Mouse (Mus musculus) frontal cortex, postnatal 36 days (tissue): ENCODE measurements around the gene Ift43.

Source experiments
- DNase-seq, 2 experiments: peaks; one replicate each; pipeline ENCODE4 v3.0.0; 2022; ENCODE audit warnings: low spot score in 2 of 2

The Ift43 gene

DNA sequence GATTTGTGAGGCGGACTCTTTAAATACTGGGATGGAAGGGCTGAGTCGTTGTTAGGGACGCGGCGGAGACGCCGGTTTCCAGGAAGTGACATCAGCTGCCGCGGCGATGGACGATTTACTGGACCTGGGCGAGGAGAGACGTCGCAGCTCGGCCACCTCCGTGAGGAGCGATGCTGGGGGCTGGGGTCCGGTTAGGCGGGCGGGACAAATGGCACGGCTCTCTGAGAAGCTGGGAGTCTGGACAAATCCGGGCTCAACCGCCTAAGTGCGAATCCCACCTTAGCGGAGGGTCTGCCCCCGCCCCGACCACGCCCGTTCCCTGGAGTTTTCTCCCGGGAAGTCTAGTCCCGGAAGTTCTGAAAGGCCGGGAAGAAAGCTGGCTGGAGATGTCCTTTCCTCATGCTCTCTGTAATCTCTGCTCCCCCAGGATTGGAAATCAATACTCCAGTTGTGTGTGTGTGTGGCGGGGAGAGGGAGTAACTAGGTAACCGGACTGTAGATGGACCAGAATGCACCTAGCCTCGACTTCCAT, at the start of gene Ift43:
Gene Ift43 (plus strand): TSS at position 61 of the 532 bp plus-strand sequence.
- DNase-seq: peak; percentile 82 to 87

DNA sequence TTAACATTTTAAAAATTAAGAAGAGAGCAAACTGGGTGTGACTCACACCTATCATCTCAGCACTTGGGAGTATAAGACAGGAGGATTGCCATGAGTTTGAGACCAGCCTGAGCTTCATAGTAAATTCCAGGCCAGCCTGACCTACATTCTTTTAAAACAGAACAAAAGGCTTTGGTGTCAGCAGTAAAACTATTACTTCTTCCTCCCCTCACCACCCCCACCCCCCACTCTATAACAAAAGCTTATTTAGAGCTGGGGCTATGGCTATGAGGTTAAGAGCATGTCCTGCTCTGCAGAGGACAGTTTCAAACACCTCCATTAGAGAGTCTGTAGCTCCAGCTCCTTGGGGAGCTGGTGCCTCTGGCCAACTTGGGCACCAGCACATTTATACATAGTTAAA, 46.8 kb upstream of the Ift43 start:
- no peak for DNase-seq

DNA sequence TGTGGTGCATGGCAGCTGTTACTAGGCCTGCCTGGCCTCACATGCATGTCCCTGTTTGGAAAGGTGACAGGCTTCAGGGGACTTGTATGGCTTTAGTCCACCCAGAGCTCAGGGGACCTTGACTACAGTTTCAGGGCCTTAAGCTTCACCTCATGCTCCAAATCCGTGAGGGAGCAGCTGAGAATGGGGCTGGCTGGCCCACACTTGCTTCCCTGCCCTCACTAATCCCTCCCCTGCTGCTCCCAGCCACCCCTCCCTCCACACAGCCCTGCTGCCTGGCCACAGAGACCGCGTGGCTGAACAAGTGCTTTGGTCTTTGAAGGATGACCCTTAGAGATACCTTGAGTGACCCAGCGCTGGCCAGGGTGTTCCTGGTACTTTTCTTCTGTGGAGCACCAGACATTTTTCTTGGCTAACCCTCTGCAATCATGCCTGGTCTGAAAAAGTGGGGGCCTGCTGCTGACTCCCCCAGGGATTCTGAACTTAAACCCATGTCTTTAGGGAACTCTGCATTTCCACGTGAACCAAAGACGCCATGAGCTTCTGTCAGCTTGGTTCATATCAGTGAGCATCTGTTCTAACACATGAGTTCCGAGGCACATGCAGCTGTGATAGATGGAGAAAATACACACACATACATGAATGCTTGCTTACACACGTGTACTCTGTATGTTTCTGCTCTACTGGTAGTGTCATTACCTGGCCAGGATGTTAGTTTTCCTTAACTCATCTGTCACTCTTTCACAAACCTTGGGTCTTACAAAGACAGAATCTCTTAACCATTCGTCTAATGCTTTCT, 45.8 kb upstream of the Ift43 start:
- no peak for DNase-seq

DNA sequence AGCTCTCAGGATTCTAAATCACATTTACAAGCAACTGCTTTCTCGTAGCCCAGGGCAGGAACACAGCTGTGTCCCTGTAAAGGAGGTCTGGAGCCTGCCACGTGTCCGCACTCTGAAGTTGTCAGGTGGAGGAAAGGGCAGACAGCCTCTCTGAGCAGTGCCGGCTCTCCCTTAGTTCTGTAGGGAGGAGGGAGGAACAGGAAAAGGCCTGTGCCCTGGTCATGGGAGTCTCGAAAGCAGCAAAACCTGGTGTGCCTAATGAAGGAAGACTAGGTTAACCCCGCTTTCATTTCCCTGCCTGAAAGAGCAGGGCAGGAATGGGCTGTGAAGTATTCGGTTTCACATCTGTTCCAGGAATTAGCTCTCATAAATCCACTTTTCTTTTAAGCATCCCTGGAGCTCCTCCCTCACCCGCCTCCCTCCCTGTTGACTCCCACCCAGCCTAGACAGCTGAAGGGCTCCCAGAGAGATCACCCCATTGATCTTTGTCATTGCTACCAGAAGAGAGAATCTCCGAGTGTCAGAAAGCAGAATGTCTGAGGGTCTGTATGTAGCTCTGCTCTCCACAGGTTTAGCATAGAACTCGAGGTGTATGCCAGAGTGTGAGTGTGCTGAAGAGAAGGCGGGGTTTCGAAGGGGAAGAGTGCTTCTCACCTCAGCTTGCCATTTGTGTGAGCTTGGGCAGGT, 45.0 kb upstream of the Ift43 start:
- no peak for DNase-seq

DNA sequence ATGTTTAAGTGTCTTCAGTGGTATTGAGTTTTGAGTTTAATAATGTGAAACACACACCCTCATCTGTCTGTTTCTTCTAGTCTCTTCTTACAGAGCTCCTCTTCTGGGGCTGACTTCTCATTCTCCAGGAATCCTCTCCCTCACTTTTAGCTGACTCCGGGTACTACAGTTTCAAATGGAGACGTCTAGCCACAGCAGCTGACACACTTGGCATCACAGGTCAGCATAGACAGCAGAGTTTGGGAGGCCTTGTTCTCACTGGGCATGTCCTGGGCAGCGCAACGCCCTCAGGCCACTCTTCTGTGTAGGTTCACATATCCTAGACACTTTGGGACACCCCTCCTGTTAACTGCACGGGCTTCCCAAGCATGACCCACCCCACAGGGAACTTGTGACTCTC, 43.3 kb upstream of the Ift43 start:
- DNase-seq: no peak

DNA sequence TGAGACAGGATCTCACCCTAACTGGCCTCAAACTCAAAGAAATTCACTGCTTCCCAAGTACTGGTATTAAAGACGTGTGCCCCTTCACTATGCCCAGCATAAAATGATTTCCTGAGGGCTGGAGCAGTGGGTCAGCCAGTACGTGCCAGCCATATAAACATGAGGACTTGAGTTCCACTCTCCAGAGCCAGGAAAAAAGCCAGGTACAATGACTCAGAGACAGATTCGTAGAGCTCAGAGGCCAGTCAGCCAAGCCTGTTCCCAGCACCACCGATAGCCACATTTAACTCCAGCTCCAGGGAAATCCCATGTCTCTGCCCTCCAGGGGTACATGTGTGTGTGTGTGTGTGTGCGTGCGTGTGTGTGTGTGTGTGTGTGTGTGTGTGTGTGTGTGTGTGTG, 42.6 kb upstream of the Ift43 start:
- no peak for DNase-seq

DNA sequence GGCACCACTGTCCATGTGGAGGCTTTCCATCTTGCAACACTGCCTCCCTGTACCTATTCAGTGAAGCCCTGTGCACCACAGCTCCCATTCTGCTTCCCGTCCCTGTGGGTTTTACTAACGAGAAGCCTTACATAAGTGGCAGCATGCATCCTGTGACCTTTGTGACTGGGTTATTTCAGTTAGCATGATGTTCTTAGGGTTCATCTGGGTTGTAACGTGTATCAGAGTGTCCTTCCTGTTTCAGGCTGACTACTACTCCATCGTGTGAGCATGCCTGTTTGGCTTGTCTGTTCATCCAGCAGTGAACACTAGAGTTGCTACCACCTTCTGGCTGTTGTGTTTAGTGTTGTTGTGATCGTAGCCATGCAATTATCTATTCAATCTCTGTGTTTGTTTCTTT, 36.2 kb upstream of the Ift43 start:
- DNase-seq: no peak

DNA sequence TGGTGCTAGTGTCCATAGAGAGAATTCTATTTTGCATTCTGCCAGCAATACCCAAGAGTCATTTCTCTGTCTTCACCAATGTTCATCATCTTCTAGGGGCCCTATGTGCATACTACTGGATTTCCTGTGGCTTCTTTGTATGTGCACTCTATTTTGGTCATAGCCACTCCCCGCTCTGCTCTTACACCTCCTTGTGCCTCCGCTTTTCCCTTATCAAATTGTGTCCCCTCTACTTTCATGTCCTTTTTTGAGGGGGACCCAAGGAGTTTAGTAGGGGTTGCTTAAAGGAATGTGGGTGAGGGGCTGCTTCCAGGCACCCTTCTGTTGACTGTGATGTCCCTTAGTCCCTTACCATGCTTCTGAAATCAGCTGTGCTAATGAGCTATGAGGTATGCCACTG, 35.6 kb upstream of the Ift43 start:
- DNase-seq: no peak

DNA sequence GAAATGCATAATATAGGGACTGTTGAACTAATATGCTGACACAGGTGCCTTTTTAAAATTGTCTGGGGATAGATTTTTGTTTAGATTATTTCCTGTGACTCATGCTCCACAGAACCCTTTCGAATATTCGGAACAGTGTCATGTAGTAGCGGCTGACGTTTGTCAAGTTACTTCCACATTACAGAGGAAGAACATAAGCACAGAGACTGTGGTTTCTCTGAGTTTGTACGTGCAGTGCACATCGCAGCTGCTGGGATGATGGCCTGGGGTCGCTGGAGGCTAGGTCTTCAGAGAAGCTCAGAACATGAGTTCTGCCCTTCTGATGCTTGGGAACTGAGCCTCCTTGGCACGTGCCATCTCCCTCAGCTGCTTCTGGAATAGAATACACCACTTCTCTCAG, 35.0 kb upstream of the Ift43 start:
- DNase-seq: no peak

DNA sequence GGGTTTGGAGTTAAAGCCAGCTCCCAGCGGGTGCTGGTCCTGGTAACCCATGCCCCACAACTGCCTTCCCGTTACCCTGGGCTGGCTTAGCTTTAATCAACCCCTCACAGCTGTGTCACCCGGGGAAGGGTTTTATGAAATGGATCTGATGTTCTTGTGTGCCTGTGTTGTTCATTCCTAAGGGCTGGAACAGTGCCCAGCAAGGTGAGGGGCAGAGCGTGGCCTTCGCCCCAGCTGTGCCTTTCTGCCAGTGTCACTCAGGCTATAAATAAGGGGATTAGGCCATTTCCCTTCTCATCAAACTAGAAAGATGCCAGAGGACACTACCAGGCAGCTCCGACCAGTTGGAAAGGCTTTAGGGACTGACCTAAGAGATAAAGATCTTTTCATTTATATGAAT, 32.5 kb upstream of the Ift43 start:
- no peak for DNase-seq

DNA sequence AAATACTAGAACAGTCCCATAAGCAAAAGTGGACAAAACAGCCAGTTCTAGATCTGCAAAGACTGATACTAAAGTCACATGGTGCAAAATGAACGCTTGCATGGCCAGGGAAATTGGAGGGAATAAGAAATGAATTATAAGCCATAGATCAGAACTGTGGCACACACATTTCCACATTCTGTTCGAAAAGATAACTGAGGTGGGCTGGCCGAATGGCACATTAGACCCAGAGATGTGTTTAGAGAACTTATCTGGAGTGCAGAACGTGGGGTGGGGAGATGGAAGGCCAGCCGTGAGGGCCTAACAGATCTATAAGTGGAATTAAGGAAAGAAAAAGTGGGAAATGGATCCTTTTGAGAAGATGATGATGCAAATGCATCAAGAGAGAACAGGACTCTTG, 30.9 kb upstream of the Ift43 start:
- no peak for DNase-seq

DNA sequence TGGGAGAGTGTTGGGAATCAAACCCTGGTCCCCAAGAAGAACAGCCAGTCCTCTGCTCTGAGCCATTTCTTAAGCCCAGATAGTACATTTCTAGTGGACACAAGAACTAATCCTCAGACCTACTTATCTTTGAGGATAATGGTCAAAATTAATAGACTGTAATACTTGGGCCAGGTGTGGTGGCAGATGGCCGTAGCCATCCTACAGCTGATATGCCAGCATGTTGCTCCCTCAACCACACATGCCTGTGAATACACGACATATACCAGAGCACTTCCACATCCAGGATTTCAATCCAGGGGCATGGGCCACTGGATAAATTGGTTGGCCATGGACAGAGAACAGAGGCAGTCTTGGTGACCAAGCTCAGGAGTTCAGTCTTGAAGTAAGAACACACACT, 27.0 kb upstream of the Ift43 start:
- DNase-seq: no peak

DNA sequence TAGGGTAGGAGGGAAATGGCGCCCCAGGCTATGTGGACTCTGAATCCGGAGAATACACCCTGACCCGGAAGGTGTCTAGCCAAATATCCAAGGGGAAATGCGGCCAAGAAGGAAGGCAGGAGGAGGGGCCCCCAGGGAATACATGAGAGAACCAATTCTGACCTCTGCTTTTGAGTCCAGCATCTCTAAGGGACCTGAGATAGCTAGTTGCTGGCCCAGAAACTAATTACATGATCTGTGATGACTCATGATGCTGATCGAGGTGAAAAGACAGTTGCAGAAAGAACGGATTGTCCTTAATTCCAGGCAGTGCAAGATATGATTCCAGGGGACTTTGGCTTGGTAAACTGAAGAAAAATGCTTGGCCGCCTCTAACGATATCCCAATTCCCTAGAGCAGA, 25.4 kb upstream of the Ift43 start:
- no peak for DNase-seq

DNA sequence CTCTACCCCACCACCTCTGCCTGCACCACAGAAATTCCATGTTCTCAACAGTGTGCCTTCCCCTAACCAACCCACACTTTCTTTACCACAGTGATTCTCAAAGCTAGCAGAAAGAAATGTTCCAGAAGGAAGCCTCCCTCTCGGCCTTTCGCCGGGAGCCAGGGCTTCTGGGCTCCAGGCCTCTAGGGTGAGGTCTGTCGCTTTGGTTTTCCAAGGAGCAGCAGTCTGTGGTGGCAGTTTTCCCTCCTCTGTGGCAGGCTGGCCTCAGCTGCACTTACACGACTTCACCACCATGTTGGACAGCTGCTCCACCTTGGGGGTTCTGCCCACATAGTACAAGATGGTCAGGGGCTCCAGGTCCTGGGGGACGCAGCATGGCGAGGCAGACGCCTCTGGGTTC, 24.8 kb upstream of the Ift43 start:
- DNase-seq: no peak

DNA sequence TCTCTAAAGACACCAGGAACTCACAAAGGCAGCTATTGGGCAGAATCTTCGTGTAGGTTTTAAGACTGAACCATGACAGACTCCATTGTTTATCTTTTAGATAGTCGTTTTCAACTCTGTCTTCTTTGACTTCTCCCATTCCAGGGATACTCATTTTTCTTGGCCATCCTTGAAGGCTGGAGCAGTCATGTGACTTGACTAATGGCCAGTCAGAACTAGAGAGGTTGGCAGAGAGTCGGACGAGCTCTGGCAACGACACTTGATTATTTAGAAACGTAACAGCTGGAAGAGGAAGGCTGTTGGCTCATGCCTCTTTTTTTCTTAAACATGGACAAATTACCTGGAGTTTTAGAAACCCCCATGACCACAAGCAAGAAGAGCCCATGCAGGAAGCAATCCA, 23.0 kb upstream of the Ift43 start:
- DNase-seq: no peak

DNA sequence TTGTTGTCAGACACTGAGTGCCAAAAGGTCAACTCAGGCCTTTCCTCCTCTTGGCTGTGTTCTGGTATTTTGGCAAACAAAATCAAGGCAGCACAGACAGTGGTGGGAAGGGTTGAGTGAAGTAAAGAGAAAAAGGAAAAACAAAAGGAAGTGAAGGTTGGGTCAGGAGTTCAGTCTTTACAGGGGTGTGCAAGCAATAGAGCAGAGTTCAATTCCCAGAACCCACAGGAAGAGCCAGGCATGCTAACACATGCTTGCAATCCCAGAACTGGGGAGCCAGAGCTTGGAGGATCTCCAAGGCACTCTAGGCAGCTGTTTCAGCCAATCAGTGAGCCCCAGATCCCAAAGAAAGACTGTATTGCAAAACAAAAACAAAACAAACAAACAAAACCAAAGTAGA, 17.5 kb upstream of the Ift43 start:
- DNase-seq: no peak

DNA sequence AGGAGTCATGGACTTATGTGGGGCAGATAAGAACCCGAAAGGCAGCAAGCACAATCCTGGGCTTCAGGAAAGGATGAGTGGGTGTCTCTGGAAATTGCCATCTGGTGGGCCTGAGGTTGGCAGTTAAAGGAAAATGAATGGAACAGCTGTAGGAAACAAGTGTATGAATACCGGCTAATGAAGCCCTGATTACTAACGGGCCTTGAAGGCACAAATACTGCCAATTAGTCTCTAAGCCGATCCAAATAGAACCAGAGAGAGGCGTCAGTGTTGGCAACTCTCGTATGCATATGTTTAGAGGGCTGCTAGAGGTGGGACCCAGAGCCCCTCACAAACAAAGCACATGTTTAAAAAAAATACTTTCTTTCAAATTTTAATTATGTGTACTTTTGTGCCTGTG, 10.9 kb upstream of the Ift43 start:
- DNase-seq: no peak

DNA sequence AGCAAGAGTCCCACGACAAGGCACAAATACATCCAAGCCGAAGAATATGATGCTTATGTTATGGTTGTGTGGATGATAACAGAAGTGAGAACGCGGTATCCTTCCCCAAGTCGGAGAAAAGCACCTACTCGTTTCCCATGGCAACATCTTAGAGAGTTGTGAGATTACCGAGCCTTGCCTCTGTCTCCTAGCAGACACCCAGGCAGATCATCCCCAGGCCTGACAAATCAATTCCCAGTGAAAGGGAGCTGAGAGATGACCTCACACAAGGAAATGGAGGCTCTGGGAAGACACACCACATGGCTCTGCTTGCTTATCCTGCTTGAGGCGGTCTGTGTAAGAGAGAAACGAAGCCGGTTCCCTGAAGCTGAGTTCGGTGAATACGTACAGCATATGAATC, 7.7 kb upstream of the Ift43 start:
- peak; percentile 27 to 54 for DNase-seq

DNA sequence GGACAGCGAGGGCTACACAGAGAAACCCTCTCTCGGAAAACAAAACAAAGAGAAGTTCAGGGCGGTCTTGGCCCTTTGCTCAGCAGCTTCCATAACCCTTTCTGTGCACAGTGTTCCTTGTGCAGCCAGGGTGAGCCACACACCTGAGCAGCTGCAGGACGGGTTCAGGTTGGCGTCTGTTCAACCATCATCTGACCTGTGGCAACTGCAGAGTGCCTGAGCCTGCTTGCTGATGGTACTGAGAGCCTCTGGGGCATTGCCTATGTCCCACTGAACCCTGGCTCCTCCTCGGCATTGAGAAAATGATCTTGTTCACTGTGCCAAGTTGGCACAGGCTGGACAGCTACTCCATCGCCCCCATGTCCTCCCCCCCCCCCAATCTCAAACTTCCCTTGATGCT, 7.0 kb upstream of the Ift43 start:
- no peak for DNase-seq

DNA sequence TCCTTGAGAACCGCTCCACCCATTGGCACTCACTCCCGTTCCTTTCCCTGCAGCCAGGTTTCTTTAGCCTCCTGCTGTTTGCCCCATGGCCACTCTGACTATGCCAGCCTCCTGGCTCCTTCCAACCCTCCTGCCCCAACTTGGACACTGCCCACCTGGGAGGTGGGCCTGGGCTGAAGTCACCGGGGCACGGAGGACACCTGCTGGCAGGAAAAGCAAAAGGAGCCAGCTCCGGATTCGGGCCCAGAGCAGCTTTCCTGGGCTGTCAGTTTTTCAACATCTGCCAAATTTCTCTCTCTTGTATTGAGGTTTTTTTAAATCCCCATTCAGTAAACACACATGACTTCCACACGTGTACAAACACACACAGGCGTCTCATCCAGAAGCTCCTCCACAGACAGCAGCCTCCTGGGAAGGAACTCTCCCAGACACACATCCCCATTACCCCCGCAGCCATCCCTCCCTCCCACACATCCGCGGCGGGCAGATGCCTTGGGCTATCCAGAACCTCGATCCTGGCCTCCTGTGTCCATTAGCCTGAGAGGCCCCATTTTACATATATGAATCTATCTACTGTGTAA, 5.9 kb upstream of the Ift43 start:
- peak; percentile 57 to 61 for DNase-seq

DNA sequence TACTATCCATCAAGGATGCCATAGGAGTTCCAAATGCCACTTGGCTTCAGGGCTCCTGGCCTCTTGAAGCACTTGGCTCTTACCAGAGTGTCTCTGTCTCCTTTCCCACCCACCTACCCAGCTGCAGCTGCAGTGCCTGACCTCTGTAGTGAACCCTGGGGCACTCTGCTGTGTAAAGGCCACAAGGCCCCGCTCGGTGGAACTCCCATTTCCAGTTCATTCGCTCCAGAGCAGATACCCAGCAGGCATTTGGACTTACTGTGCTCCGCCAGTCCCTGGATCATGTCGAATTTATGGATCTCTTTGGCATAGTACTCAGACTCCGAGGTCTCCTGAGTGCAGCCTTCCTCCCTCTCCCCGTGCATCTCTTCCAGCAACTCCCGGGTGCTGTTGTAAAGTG, 5.0 kb upstream of the Ift43 start:
- DNase-seq: no peak

DNA sequence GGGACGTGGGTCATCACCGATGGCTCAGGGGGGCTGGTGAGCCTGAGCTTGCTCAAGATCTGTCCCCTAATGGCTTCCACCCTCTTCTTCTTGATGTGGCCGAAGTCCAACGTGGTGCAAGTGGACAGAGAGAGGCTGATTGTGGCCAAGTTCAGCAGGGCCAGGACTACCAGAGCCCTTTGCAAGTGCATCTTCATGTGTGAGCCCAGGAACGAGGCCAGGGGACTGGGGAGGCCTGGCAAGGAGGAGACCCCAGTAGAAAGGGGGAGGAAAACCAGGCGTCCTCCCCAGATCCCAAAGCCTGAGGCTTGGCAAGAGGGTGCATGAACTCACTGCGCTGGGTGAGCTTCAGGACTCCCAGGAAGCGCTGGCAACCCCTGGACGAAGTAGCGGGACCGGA, 4.6 kb upstream of the Ift43 start:
- peak in 1 of 2 experiments; percentile 32 for DNase-seq

DNA sequence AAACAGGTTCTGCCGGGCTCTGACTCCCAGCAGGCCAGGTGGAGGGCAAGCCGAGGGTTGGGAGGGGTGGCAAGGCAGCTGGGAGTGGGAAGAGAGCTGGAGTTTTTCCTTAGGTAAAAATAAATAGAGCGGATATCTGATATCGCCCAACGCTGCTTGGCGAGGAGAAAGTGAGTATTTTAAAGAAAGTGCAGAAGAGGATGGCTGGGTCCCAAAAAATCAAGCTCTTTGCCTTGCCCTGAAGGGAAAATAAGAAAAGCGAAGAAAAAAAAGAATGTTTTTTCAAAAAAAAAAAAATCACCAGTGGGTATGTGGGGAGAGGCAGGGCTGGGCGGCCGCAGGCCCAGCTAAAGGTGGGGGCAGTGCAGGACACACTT, 4.2 kb upstream of the Ift43 start:
- DNase-seq: no peak
